Mouse (Mus musculus) MEL (cell line): Measurements from ENCODE around the gene R3hcc1l.

Source experiments
- CTCF ChIP-seq, 3 experiments: IDR thresholded peaks in 2 of 3; conservative IDR thresholded peaks in 1 of 3; 2 replicates each; pipeline ENCODE4 v1.5.1; 2011 to 2012; ENCODE audit warnings: low read length in 3 of 3, low read depth in 2 of 3, mild to moderate bottlenecking in 2 of 3, improper control_type of control experiment in 1 of 3, inconsistent platforms in 1 of 3, mixed read lengths in 1 of 3, moderate library complexity in 1 of 3; ENCODE audit not compliant: control insufficient read depth in 1 of 3, insufficient read depth in 1 of 3, poor library complexity in 1 of 3, severe bottlenecking in 1 of 3
- ELF1 ChIP-seq: IDR thresholded peaks from 2 replicates; pipeline ENCODE4 v1.6.1; 2014; ENCODE audit warnings: low read depth, mild to moderate bottlenecking, inconsistent platforms, low read length, improper control_type of control experiment, moderate library complexity
- EP300 ChIP-seq, 2 experiments: IDR thresholded peaks; 2 replicates each; pipeline ENCODE4 v1.6.1; 2011; ENCODE audit warnings: improper control_type of control experiment in 2 of 2, low read length in 2 of 2, low read depth in 1 of 2, mild to moderate bottlenecking in 1 of 2
- GATA1 ChIP-seq: IDR thresholded peaks from 2 replicates; pipeline ENCODE4 v1.6.1; 2011; ENCODE audit warnings: low read depth, low read length, improper control_type of control experiment
- JUND ChIP-seq: IDR thresholded peaks from 2 replicates; pipeline ENCODE4 v1.6.1; 2011; ENCODE audit warnings: low read depth, mild to moderate bottlenecking, improper control_type of control experiment, low read length
- KAT2A ChIP-seq: conservative IDR thresholded peaks from 2 replicates; pipeline ENCODE4 v1.6.1; 2012; ENCODE audit warnings: low read depth, low read length, improper control_type of control experiment, inconsistent platforms
- MAZ ChIP-seq: IDR thresholded peaks from 2 replicates; pipeline ENCODE4 v1.6.1; 2012; ENCODE audit warnings: low read depth, mild to moderate bottlenecking, inconsistent platforms, low read length, improper control_type of control experiment
- MXI1 ChIP-seq: IDR thresholded peaks from 2 replicates; pipeline ENCODE4 v1.6.1; 2011; ENCODE audit warnings: mild to moderate bottlenecking, low read depth, low read length, improper control_type of control experiment
- POLR2A ChIP-seq, 2 experiments: IDR thresholded peaks; 2 replicates each; pipeline ENCODE4 v1.6.1; 2011 to 2012; ENCODE audit warnings: low read length in 2 of 2, mild to moderate bottlenecking in 2 of 2, control low read depth in 1 of 2, improper control_type of control experiment in 1 of 2, low read depth in 1 of 2, moderate library complexity in 1 of 2; ENCODE audit not compliant: control insufficient read depth in 1 of 2, insufficient read depth in 1 of 2, poor library complexity in 1 of 2
- RAD21 ChIP-seq: IDR thresholded peaks from 2 replicates; pipeline ENCODE4 v1.6.1; 2011; ENCODE audit warnings: mild to moderate bottlenecking, low read depth, low read length, improper control_type of control experiment

DNA sequence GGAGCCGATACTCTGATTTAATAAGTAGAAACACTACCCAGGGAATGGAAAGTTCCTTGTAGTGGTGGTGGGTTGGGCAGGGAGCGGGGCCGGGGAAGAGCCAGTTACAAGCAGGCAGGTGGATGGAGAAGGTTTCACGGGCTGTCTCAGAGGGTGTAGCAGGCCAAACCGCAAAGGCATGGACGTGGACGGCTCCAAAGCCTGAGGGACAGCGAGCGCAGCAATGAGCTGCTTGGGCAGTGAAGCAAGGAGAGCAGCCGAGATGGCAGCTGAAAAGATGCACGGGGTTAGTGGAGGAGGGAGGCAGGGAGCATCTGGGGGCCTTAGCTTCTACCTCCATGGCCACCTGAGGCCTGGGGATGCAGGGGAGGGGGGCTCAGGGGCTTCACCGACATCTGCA is 40.3 kb upstream of the R3hcc1l start:
- no peak for TF ChIP-seq JUND
- TF ChIP-seq EP300 (IDR thresholded peaks at IDR 0.05; ENCODE audit: low read depth in 1 of 2, low read length in 2 of 2), result no peak
- no peak for TF ChIP-seq CTCF (IDR thresholded peaks at IDR 0.05 in 2 of 3, conservative IDR thresholded peaks at IDR 0.05 in 1 of 3; ENCODE audit: control insufficient read depth in 1 of 3, insufficient read depth in 1 of 3, low read depth in 2 of 3, low read length in 3 of 3, poor library complexity in 1 of 3, severe bottlenecking in 1 of 3)
- TF ChIP-seq MAZ, result no peak
- TF ChIP-seq POLR2A (IDR thresholded peaks at IDR 0.05; ENCODE audit: control insufficient read depth in 1 of 2, insufficient read depth in 1 of 2, low read depth in 1 of 2, low read length in 2 of 2, poor library complexity in 1 of 2), result no peak
- no peak for TF ChIP-seq ELF1
- TF ChIP-seq KAT2A, result no peak
- TF ChIP-seq GATA1, result no peak
- no peak for TF ChIP-seq MXI1
- no peak for TF ChIP-seq RAD21
